Mouse (Mus musculus) embryo, embryonic 9.5 days (tissue): ENCODE results near the gene Hoxc9.

Experiments
- DNase-seq: peaks from one replicate; pipeline ENCODE4 v3.0.0-alpha.2; 2017; ENCODE audit errors: extremely low spot score

The Hoxc9 gene

DNA sequence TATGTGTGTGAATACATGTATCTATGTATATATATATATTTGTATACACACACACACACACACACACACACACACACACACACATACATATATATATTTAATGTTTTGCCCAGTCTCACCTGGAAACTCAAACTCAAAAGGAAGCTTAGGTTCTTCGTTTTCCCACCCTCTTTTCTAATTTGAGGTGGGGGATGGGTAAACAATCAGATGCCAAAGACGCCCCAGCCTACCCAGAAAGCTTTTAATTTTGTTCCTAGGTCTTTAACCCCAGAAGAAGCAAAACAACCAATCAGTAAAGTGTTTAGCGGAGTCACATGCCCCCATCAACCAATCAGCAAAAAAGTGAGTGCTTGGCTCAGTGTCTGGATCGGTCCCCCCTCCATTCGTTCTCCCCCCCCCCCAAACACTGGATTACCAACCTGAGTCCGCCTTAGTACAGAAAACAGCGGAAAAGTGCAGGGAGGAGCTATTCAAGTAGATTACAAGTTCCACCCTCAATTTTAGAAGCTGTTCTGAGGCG is 44.7 kb downstream of the Hoxc9 start:
- no peak for DNase-seq

- DNase-seq, result no peak
These were observed 45.3 kb downstream of the Hoxc9 start for GRCm38 (mm10) chr15:103021544-103021943.

DNA sequence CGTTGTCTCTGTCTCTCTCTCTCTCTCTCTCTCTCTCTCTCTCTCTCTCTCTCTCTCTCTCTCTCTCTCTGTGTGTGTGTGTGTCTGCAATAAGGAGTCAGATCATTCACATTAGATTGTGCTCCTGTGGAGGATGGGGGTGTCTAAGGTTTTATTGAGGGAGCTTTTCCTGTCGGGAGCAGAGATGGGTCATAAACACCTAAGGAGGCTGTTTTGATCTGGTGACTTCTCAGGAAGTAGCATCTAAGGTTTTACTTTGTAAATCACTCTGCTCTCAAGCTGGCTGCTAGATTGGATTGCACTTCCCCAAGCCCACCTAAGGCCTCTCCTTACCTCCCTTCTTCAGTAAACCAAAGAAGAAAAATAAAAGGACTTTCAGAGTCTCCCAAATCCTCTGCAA is 47.9 kb downstream of the Hoxc9 start:
- DNase-seq, result no peak

GRCm38 (mm10) chr15:103027266-103028235 is 51.3 kb downstream of the Hoxc9 start:
- DNase-seq, result no peak

DNA sequence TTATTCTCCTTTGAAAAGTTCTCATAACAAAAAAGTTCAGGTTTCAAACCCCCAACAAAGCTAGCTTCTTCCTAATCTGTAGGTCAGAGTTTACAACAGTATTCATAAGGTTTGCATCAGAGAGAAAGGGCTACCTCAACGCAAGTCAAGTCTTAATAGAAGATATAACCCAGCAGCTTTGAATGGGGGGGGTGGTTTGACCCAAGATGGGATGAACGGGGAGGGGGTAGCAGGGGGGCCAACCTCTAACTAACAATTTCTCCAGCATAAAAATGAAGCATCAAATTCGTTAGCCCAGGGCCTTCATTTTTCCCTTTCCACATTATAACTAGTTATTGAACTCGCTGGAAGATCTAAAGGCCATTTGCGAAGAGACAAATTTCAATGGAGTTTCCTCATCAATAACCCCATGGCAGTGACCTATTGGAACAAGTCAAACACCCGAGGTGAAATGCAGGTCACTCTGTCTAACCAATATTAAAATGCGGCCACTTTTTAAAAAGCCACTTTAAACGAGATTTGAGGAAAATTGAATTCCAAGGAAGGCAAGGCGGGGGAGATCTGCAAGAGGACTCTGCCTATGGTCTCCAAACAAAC is 52.8 kb downstream of the Hoxc9 start:
- DNase-seq, result peak; percentile 59

DNA sequence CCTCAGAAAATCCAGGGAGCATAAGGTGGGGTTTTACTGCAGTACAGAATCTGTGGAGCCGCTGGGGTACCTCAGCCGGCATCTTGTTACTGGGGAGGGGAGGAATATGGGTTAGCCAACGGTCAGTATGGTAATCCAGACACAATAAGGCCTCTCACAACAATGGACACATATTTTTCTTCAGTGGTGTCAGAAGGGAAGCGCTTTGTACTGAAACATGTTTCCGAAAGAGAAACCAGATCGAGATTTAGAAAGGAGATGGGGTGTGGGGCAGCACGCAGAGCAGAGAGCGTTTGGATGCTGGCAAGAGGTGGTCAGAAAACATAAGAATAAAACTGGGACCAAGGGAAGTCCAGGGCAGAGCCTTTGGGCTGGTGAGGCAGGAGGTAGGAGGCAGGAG is 53.9 kb downstream of the Hoxc9 start:
- peak; percentile 40 for DNase-seq

DNA sequence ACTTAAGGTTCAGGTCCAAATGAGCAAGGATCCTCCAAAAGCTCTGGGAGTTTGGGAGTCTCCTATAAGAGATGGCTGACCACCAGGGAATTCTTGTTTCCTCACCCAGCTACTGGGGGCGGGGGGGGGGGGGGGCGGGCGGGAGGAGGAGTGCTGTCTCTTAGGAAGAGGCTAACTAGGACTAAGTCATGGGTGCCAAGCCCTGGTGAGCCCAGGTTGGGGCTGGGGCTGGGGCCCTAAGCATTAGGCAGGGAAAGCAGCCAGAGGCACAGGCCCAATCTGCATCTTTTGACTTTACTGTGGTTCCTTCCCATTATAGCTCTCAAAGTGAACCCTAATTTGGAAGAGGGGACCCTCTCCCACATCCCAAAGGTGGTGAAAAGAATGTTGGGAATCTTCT is 55.9 kb downstream of the Hoxc9 start:
- peak; percentile 36 for DNase-seq

- DNase-seq, result peak; percentile 69
These were observed 56.7 kb downstream of the Hoxc9 start for GRCm38 (mm10) chr15:103032646-103033575.

- DNase-seq, result peak; percentile 62
These were observed 58.0 kb downstream of the Hoxc9 start for GRCm38 (mm10) chr15:103034043-103034806.
